Mouse (Mus musculus): ENCODE results near the gene Patj.

- TF ChIP-seq UBTF (IDR thresholded peaks at IDR 0.05; ENCODE audit: borderline replicate concordance, insufficient read depth, low read depth, low read length), result no peak
- no peak for TF ChIP-seq POLR2A (IDR thresholded peaks at IDR 0.05; ENCODE audit: control insufficient read depth in 1 of 2, insufficient read depth in 1 of 2, low read depth in 1 of 2, low read length in 2 of 2, poor library complexity in 1 of 2)
- TF ChIP-seq CTCF (IDR thresholded peaks at IDR 0.05 in 2 of 3, conservative IDR thresholded peaks at IDR 0.05 in 1 of 3; ENCODE audit: control insufficient read depth in 1 of 3, insufficient read depth in 1 of 3, low read depth in 2 of 3, low read length in 3 of 3, poor library complexity in 1 of 3, severe bottlenecking in 1 of 3), result no peak
- TF ChIP-seq POLR2AphosphoS2 (IDR thresholded peaks at IDR 0.05; ENCODE audit: low read length), result no peak
- no peak for TF ChIP-seq USF1 (IDR thresholded peaks at IDR 0.05; ENCODE audit: low read depth, low read length)
- TF ChIP-seq GATA1 (IDR thresholded peaks at IDR 0.05; ENCODE audit: low read depth, low read length), result no peak
- no peak for TF ChIP-seq MAX (IDR thresholded peaks at IDR 0.05; ENCODE audit: low read length)
- TF ChIP-seq MAZ (IDR thresholded peaks at IDR 0.05; ENCODE audit: low read depth, low read length), result no peak
- TF ChIP-seq GABPA (IDR thresholded peaks at IDR 0.05; ENCODE audit: low read depth, low read length), result no peak
- no peak for TF ChIP-seq CHD2 (IDR thresholded peaks at IDR 0.05; ENCODE audit: low read length)
- no peak for TF ChIP-seq ZMIZ1 (IDR thresholded peaks at IDR 0.05; ENCODE audit: low read depth, low read length)
- TF ChIP-seq MXI1 (IDR thresholded peaks at IDR 0.05; ENCODE audit: low read depth, low read length), result no peak
Observed at GRCm38 (mm10) chr4:98471376-98471775, 75.8 kb downstream of the Patj start.
